Mouse (Mus musculus): ENCODE data around the gene Thap7.

DNA sequence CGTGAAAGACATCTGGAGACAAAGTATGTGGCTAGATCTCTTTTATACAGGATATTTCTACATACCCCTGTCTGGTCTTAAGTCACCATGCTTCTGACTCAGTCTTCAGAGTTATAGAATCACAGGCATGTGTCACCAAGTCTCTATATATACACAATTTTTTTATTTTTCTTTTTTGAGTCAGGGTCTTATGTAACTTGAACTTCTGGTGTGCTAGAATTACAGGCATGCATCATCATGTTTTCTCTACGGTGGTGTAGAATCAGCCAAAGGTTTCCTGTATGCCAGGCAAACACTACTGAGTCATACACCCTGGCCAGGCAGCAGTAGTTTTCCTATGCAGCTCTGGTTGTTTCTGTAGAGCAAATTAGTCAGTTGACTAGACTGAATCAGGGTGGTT is 11.7 kb upstream of the Thap7 start:
- no peak for TF ChIP-seq CTCF (IDR thresholded peaks at IDR 0.05)
- TF ChIP-seq EP300 (IDR thresholded peaks at IDR 0.05; ENCODE audit: insufficient read depth, low read depth, low read length) = no peak

Measured in heart, adult 2 months (tissue).